Mouse (Mus musculus): ENCODE measurements at regions not wholly inside any gene's neighbourhood (a gene's known extent, or its start where the extent isn't known, plus 50 kb on each side); places are given as distances from the start of the nearest gene placed in this dataset.

DNA sequence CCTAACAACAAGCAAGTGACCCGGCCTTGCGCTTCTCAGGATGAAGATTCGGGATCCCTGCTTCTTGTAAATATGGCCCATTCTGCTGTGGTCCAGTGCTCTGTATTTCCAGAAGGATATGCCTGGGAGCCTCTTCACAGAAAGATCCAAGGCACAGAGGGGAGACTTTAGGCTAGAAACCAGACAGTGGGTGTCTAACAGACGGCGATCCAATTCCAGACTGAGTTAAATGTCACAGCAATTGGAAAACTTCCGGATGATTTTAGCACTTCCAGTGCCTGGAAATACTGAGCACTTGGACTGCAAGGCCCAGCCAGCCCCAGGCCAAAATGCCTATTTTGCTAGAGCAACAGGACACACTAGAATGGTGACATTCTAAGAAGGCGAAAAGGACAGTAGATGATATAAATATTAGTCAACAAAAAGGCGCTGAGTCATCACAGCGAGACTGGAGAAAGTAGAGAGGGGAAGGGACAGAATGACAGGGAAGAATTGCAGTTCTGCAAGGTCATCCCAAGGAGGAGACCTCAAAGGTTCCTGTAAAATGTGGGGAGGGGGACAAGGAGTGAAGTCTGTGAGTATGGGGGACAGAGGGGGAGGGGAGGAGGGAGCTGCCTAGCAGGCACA lies 111.7 kb upstream of the Msx2 start:
- H3K9me3 ChIP-seq (replicated peaks), result no peaks in the 10 kb centered on the region
- H3K27me3 ChIP-seq (ENCODE audit: low read depth, poor library complexity, severe bottlenecking), result no peaks in the 10 kb centered on the region
- no peak overlapping the region for H3K4me3 ChIP-seq
- WGBS, result 68% methylated on average over 9 of the region's 9 CpGs
- peak overlapping the region; percentile 65 for H3K27ac ChIP-seq
- no peaks in the 10 kb centered on the region for H3K36me3 ChIP-seq
- DNase-seq (ENCODE audit: low spot score), result no peak
- peaks cover 49% of the 10 kb centered on the region for H3K4me1 ChIP-seq

- 50% methylated on average over 18 of the region's 18 CpGs for WGBS
These were observed 81.2 kb upstream of the Msx2 start for GRCm38 (mm10) chr13:53553876-53554577.

DNA sequence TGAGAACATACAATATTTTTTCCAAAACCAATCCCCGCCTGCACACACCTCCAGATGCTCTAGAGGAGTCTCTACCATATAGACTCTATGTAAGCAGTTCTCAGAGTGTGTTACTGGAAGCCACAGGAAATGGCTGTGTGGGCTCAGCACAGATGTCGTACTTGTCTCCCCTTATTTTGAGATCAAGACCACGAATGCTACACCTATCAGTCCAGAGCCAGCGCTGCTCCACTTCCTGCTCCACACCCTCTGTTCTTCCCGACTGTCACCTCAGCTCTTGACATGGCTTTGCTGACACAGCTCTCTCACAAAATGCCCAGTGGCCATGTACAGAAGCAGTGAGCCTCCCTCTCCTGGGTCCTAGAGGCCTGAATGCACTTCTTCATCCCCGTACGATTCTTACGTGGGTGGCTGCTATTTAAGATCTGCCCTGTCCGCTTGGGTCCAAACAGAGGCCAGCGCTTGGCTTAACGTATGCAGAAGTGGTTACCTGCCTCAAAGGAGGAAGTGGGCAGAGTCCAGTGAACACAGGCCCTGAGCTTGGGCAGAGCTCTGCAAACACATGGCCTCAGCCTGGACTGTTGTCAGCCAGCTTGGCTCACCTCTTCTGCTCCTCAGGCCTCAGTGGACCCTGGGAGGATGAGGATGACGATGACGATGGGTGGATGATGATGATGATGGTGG lies 80.5 kb upstream of the Msx2 start:
- DNase-seq (ENCODE audit: low spot score), result no peak
- Histone ChIP-seq H3K27ac (peak overlapping the region; percentile 34; the same call in 1 of the 2 replicates), H3K36me3 (no peaks in the 10 kb centered on the region), H3K4me1 (peaks cover 19% of the 10 kb centered on the region), H3K27me3 (ENCODE audit: low read depth, poor library complexity, severe bottlenecking) (peaks cover 24% of the 10 kb centered on the region; the same call in 1 of the 2 replicates), H3K9me3 (replicated peaks) (no peaks in the 10 kb centered on the region), H3K4me3 (no peak overlapping the region)
- WGBS, result 83% methylated on average over 13 of the region's 13 CpGs

More at GRCm38 (mm10) chr13:53553876-53554577, 81.2 kb upstream of the Msx2 start:
- Histone ChIP-seq H3K9me3 (replicated peaks) (no peaks in the 10 kb centered on the region), H3K27ac (no peak overlapping the region), H3K36me3 (no peaks in the 10 kb centered on the region), H3K4me3 (no peak overlapping the region), H3K4me1 (peaks cover 12% of the 10 kb centered on the region), H3K27me3 (ENCODE audit: low read depth, poor library complexity, severe bottlenecking) (peaks cover 24% of the 10 kb centered on the region; the same call in 1 of the 2 replicates)
- no peak for DNase-seq (ENCODE audit: low spot score)

DNA sequence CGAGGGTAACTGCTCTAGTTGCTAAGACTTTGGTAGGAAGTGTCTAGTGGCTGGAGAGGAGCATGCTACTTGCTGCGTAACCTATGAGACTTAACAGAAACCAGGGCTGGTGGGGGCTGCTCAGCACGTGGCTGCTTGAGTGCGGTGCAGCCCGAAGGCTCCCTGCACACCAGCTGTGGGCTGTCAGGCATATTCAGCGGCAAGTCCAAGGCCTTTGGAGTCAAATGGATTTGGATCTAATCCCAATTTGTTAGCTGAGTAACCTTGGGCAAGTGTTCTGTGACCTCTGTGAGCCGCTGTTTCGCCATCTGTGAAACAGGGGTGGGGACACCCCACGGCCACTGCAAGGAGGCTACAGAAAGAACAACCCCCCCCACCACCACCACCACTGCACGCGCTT lies 75.5 kb upstream of the Msx2 start:
- 52% methylated on average over 11 of the region's 11 CpGs for WGBS
- Histone ChIP-seq H3K27me3 (ENCODE audit: low read depth, poor library complexity, severe bottlenecking) (peaks cover 27% of the 10 kb centered on the region), H3K36me3 (no peaks in the 10 kb centered on the region), H3K4me3 (no peak overlapping the region), H3K9me3 (replicated peaks) (no peaks in the 10 kb centered on the region), H3K27ac (0 out of 2 replicates have a peak overlapping the region, but pooled peaks have one; percentile 8), H3K4me1 (peaks cover 41% of the 10 kb centered on the region)
- peak; percentile 54 for DNase-seq (ENCODE audit: low spot score)

DNA sequence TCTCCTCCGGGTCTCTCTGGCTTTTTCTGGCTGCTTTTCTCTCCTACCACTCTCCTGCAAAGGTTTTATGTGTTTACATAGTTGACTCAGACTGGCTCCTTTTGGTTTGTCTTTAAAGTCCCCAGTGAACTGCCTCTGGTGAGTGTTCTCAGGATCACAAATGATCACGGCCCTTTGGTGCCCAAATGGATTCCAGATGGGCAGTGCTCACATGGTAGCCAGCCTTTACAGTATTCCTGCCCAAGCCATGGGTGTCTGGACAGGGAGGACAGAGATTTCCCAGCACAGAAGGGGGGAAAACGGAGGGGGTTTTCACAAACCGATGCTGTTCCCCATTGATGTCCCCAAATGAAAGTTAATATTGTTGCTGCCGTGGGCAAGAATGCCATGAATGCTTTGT lies 70.4 kb upstream of the Msx2 start:
- no peaks in the 10 kb centered on the region for H3K9me3 ChIP-seq (replicated peaks)
- H3K27me3 ChIP-seq (ENCODE audit: low read depth, poor library complexity, severe bottlenecking), result peaks cover 14% of the 10 kb centered on the region
- H3K4me1 ChIP-seq, result peaks cover 42% of the 10 kb centered on the region
- H3K4me3 ChIP-seq, result 0 out of 2 replicates have a peak overlapping the region, but pooled peaks have one; percentile 14
- 25% methylated on average over 5 of the region's 5 CpGs for WGBS
- peak; percentile 77 for DNase-seq (ENCODE audit: low spot score)
- peak overlapping the region; percentile 67 for H3K27ac ChIP-seq
- H3K36me3 ChIP-seq, result no peaks in the 10 kb centered on the region

DNA sequence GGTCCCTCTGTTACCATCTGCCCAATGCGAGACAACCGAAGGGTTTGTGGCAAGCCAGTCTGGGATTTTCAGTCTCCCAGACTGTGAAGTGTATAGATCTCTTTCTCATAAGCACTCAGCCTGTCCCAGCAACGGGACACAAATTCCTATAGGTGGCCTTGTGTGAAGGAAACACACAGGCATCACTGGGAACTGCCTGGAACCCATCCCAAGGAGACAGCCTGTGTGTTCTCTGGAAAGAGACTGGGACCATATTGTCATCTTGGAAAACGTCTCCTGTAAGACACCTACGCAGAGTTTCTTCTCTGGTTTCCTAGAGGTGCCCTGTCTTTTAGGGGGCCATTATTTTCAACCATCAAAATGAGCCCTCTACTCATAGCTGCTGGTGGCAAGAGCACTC lies 66.9 kb upstream of the Msx2 start:
- 93% methylated on average over 5 of the region's 5 CpGs for WGBS
- Histone ChIP-seq H3K4me1 (peaks cover 22% of the 10 kb centered on the region), H3K27ac (no peak overlapping the region), H3K4me3 (no peak overlapping the region), H3K27me3 (ENCODE audit: low read depth, poor library complexity, severe bottlenecking) (0 out of 2 replicates have a peak, but pooled peaks cover 11% of the 10 kb centered on the region), H3K9me3 (replicated peaks) (no peaks in the 10 kb centered on the region), H3K36me3 (no peaks in the 10 kb centered on the region)
- DNase-seq (ENCODE audit: low spot score), result no peak

- 91% methylated on average over 6 of the region's 6 CpGs for WGBS
- peaks cover 21% of the 10 kb centered on the region for H3K4me1 ChIP-seq
- no peaks in the 10 kb centered on the region for H3K9me3 ChIP-seq (replicated peaks)
- H3K36me3 ChIP-seq, result no peaks in the 10 kb centered on the region
- DNase-seq (ENCODE audit: low spot score), result no peak
- H3K4me3 ChIP-seq, result no peak overlapping the region
- H3K27ac ChIP-seq, result no peak overlapping the region
- 0 out of 2 replicates have a peak, but pooled peaks cover 15% of the 10 kb centered on the region for H3K27me3 ChIP-seq (ENCODE audit: low read depth, poor library complexity, severe bottlenecking)
These were observed 65.1 kb upstream of the Msx2 start for GRCm38 (mm10) chr13:53537937-53538336.

- no peak for DNase-seq (ENCODE audit: low spot score)
- Histone ChIP-seq H3K9me3 (replicated peaks) (no peaks in the 10 kb centered on the region), H3K27ac (no peak overlapping the region), H3K36me3 (no peaks in the 10 kb centered on the region), H3K27me3 (ENCODE audit: low read depth, poor library complexity, severe bottlenecking) (0 out of 2 replicates have a peak, but pooled peaks cover 19% of the 10 kb centered on the region), H3K4me1 (peaks cover 23% of the 10 kb centered on the region), H3K4me3 (no peak overlapping the region)
- WGBS, result 84% methylated on average over 10 of the region's 10 CpGs
These were observed 63.0 kb upstream of the Msx2 start for GRCm38 (mm10) chr13:53535781-53536425.

DNA sequence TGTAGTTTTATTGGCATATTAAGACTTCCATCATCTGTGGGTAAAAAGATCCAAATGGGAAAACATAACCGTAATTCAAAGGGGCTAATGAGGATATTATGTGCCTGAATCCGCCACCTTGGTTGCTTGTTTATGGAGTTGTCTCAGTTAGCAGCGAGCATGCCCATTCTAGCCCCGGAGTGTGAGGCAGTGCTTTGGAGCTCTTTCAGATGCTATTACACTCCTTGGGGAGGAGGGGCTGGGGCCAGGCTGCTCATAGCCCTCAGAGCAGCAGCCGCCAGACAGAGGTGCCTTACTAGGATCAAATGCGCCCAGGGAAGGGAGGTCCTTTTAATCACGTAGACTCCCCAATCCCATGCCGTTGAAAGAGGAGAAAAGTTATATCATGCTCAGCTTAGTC lies 60.9 kb upstream of the Msx2 start:
- no peak for DNase-seq (ENCODE audit: low spot score)
- Histone ChIP-seq H3K27me3 (ENCODE audit: low read depth, poor library complexity, severe bottlenecking) (peaks cover 24% of the 10 kb centered on the region; the same call in 1 of the 2 replicates), H3K4me3 (no peak overlapping the region), H3K9me3 (replicated peaks) (no peaks in the 10 kb centered on the region), H3K27ac (peak overlapping the region; percentile 42; the same call in 1 of the 2 replicates), H3K4me1 (peaks cover 26% of the 10 kb centered on the region), H3K36me3 (no peaks in the 10 kb centered on the region)
- WGBS, result 19% methylated on average over 8 of the region's 8 CpGs

GRCm38 (mm10) chr13:53526880-53527279 lies 54.0 kb upstream of the Msx2 start:
- H3K27ac ChIP-seq, result no peak overlapping the region
- no peaks in the 10 kb centered on the region for H3K36me3 ChIP-seq
- WGBS, result 82% methylated on average over 9 of the region's 9 CpGs
- H3K4me3 ChIP-seq, result no peak overlapping the region
- peaks cover 26% of the 10 kb centered on the region for H3K4me1 ChIP-seq
- no peak for DNase-seq (ENCODE audit: low spot score)
- H3K9me3 ChIP-seq (replicated peaks), result no peaks in the 10 kb centered on the region
- peaks cover 19% of the 10 kb centered on the region; the same call in 1 of the 2 replicates for H3K27me3 ChIP-seq (ENCODE audit: low read depth, poor library complexity, severe bottlenecking)

DNA sequence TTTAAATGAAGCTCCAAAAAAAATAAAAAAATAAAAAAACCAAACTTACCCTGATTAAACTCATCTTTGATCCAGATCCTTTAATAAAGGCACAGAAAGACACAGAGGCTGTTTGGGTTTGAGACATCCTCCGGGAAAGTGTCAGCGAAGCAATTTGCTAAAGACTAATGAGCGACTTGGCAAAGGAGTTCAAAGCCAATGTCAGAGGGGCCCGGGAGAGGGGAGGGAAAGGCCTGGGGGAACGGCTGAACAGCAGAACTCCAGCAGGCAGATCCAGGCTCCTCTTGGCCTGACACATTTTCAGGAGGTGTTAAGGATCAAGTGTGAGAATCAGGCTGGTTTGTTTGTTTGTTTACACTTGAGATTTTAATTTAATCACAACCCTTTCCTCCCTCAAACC lies 49.9 kb upstream of the Msx2 start:
- H3K27ac ChIP-seq, result no peak overlapping the region
- WGBS, result 8% methylated on average over 5 of the region's 5 CpGs
- H3K9me3 ChIP-seq (replicated peaks), result no peaks in the 10 kb centered on the region
- no peak overlapping the region for H3K4me3 ChIP-seq
- no peaks in the 10 kb centered on the region for H3K36me3 ChIP-seq
- H3K27me3 ChIP-seq (ENCODE audit: low read depth, poor library complexity, severe bottlenecking), result peaks cover 13% of the 10 kb centered on the region; the same call in 1 of the 2 replicates
- H3K4me1 ChIP-seq, result peaks cover 35% of the 10 kb centered on the region
- DNase-seq (ENCODE audit: low spot score), result no peak

Measured in limb, embryonic 10.5 days (tissue).